Mouse (Mus musculus) liver, adult 2 months (tissue): ENCODE measurements around the gene Nod1.

Experiments used
- CTCF ChIP-seq: fragments of 200-500 bp; IDR thresholded peaks from 2 replicates; pipeline ENCODE4 v1.5.1; 2011; ENCODE audit warnings: low read depth, low read length, control low read depth
- POLR2A ChIP-seq: fragments of 200-500 bp; IDR thresholded peaks from 2 replicates; pipeline ENCODE4 v1.6.1; 2011; ENCODE audit warnings: low read length, control low read depth; ENCODE audit not compliant: insufficient read depth; ENCODE audit errors: extremely low read depth

GRCm38 (mm10) chr6:54946241-54946953 lies 26.0 kb downstream of the Nod1 start:
- TF ChIP-seq CTCF (no peak), POLR2A (no peak)
